Mouse (Mus musculus) embryonic facial prominence, embryonic 11.5 days (tissue): Measurements from ENCODE around the gene Dcbld2. TPM values are rescaled to one million over a fixed set of nuclear protein-coding genes. Genes with fewer than 3 reads are reported as not detected.

Source experiments
- ATAC-seq: fragments of 200-750 bp; cut with Nextera tagmentation; replicated peaks from 2 replicates; pipeline ENCODE4 v1.8.0; 2017; ENCODE audit warnings: low read depth; ENCODE audit not compliant: insufficient number of reproducible peaks, low FRiP score, low TSS enrichment
- DNase-seq: peaks from one replicate; pipeline ENCODE4 v3.0.0-alpha.2; 2015; ENCODE audit warnings: low spot score
- H3K27ac ChIP-seq: fragments of 300-500 bp; sonication (generic); replicated peaks from 2 replicates; pipeline ENCODE4 v1.5.1; 2014; ENCODE audit warnings: mild to moderate bottlenecking, low read depth, low read length, control low read depth
- H3K27me3 ChIP-seq: fragments of 300-500 bp; sonication (generic); 2 replicates; pipeline ENCODE4 v1.6.1; 2014; ENCODE audit warnings: mild to moderate bottlenecking, low read length, moderate library complexity, mixed read lengths; ENCODE audit not compliant: control insufficient read depth, insufficient read depth
- H3K36me3 ChIP-seq: fragments of 300-500 bp; sonication (generic); replicated peaks from 2 replicates; pipeline ENCODE4 v1.6.1; 2014; ENCODE audit warnings: low read depth, mild to moderate bottlenecking, low read length, moderate library complexity, mixed read lengths; ENCODE audit not compliant: control insufficient read depth, insufficient read depth
- H3K4me1 ChIP-seq: fragments of 300-500 bp; sonication (generic); 2 replicates; pipeline ENCODE4 v1.6.1; 2014; ENCODE audit warnings: low read length, mixed read lengths; ENCODE audit not compliant: control insufficient read depth, insufficient read depth
- H3K4me2 ChIP-seq: fragments of 300-500 bp; sonication (generic); 2 replicates; pipeline ENCODE4 v1.6.1; 2014; ENCODE audit warnings: low read depth, mild to moderate bottlenecking, control low read depth, low read length, moderate library complexity
- H3K4me3 ChIP-seq: fragments of 300-500 bp; sonication (generic); 2 replicates; pipeline ENCODE4 v1.5.1; 2014; ENCODE audit warnings: low read depth, low read length, control low read depth
- H3K9ac ChIP-seq: fragments of 300-500 bp; sonication (generic); replicated peaks from 2 replicates; pipeline ENCODE4 v1.6.1; 2014; ENCODE audit warnings: mild to moderate bottlenecking, control low read depth, low read length
- H3K9me3 ChIP-seq: fragments of 300-500 bp; sonication (generic); replicated peaks from 2 replicates; pipeline ENCODE4 v1.6.1; 2016; ENCODE audit warnings: mild to moderate bottlenecking, low read length, inconsistent platforms, mixed read lengths; ENCODE audit not compliant: control insufficient read depth
- WGBS: fragments of 180-500 bp; shearing (Covaris S2); extraction: QIAGEN DNeasy Blood & Tissue Kit; methylation state at CpG from one replicate; pipeline ENCODE4 v1.1.7; 2014; 5-methylcytosine and 5-hydroxymethylcytosine counted together
- polyA plus RNA-seq: library from polyadenylated mRNA; unstranded; fragments of >200 nt; fragmentation: Nextera tagmentation; extraction: Ambion mirVana; gene quantifications from 2 replicates; pipeline ENCODE4 v1.2.1, GENCODE M21; 2014

Gene Dcbld2
- 10.1 and 15.3 TPM in 2 replicates for polyA plus RNA-seq

GRCm38 (mm10) chr16:58408062-58408486 lies at the start of gene Dcbld2:
TSS of gene Dcbld2 (plus strand) at chr16:58408443.
- Histone ChIP-seq H3K27me3 (no peaks in the 10 kb centered on the region), H3K4me2 (peak within 1 kb of the TSS; percentile 49), H3K36me3 (no peaks in the 10 kb centered on the region), H3K27ac (peak within 1 kb of the TSS; percentile 59; the same call in 1 of the 2 replicates), H3K4me1 (no peaks in the 10 kb centered on the region), H3K4me3 (peak within 1 kb of the TSS; percentile 87), H3K9ac (peak within 1 kb of the TSS; percentile 91), H3K9me3 (no peaks in the 10 kb centered on the region)
- ATAC-seq (peak; percentile 100), DNase-seq (peak; percentile 97)
- under 1% methylated on average over 24 of the region's 32 CpGs for WGBS

GRCm38 (mm10) chr16:58377170-58377569 lies 31.1 kb upstream of the Dcbld2 start:
- WGBS, result 54% methylated on average over 1 of the region's 1 CpGs
- Histone ChIP-seq H3K36me3 (no peaks in the 10 kb centered on the region), H3K27ac (no peak overlapping the region), H3K4me1 (no peaks in the 10 kb centered on the region), H3K27me3 (no peaks in the 10 kb centered on the region), H3K4me3 (no peak overlapping the region), H3K4me2 (no peak overlapping the region), H3K9ac (no peak overlapping the region), H3K9me3 (no peaks in the 10 kb centered on the region)
- no peak for DNase-seq
- no peak for ATAC-seq

- no peaks in the 10 kb centered on the region for H3K9me3 ChIP-seq
- H3K4me3 ChIP-seq, result no peak overlapping the region
- no peaks in the 10 kb centered on the region for H3K36me3 ChIP-seq
- no peak overlapping the region for H3K9ac ChIP-seq
- no peak overlapping the region for H3K4me2 ChIP-seq
- no peak overlapping the region for H3K27ac ChIP-seq
- DNase-seq (no peak), ATAC-seq (no peak)
- no peaks in the 10 kb centered on the region for H3K4me1 ChIP-seq
- 64% methylated on average over 13 of the region's 13 CpGs for WGBS
- H3K27me3 ChIP-seq, result no peaks in the 10 kb centered on the region
Measured at GRCm38 (mm10) chr16:58377756-58378503, 30.3 kb upstream of the Dcbld2 start.

- no peak for ATAC-seq
- H3K4me2 ChIP-seq, result no peak overlapping the region
- H3K27me3 ChIP-seq, result no peaks in the 10 kb centered on the region
Measured at GRCm38 (mm10) chr16:58386241-58386757, 21.9 kb upstream of the Dcbld2 start.

GRCm38 (mm10) chr16:58389143-58389755 lies 19.0 kb upstream of the Dcbld2 start:
- 29% methylated on average over 7 of the region's 7 CpGs for WGBS
- DNase-seq (peak; percentile 12), ATAC-seq (no peak)

More at GRCm38 (mm10) chr16:58386241-58386757, 21.9 kb upstream of the Dcbld2 start:
- WGBS, result 87% methylated on average over 4 of the region's 4 CpGs
- DNase-seq, result no peak
- H3K27ac ChIP-seq, result no peak overlapping the region
- no peaks in the 10 kb centered on the region for H3K9me3 ChIP-seq
- H3K4me3 ChIP-seq, result no peak overlapping the region
- no peaks in the 10 kb centered on the region for H3K4me1 ChIP-seq
- H3K36me3 ChIP-seq, result no peaks in the 10 kb centered on the region
- H3K9ac ChIP-seq, result no peak overlapping the region

GRCm38 (mm10) chr16:58393036-58393435 lies 15.2 kb upstream of the Dcbld2 start:
- H3K4me2 ChIP-seq, result no peak overlapping the region
- H3K27me3 ChIP-seq, result no peaks in the 10 kb centered on the region
- no peak overlapping the region for H3K4me3 ChIP-seq
- DNase-seq (no peak), ATAC-seq (no peak)
- H3K4me1 ChIP-seq, result no peaks in the 10 kb centered on the region
- H3K9ac ChIP-seq, result no peak overlapping the region
- H3K36me3 ChIP-seq, result no peaks in the 10 kb centered on the region
- 88% methylated on average over 3 of the region's 3 CpGs for WGBS
- H3K9me3 ChIP-seq, result no peaks in the 10 kb centered on the region
- no peak overlapping the region for H3K27ac ChIP-seq

More at GRCm38 (mm10) chr16:58389143-58389755, 19.0 kb upstream of the Dcbld2 start:
- Histone ChIP-seq H3K27ac (no peak overlapping the region), H3K9ac (no peak overlapping the region), H3K4me2 (no peak overlapping the region), H3K4me1 (no peaks in the 10 kb centered on the region), H3K9me3 (no peaks in the 10 kb centered on the region), H3K27me3 (no peaks in the 10 kb centered on the region), H3K36me3 (no peaks in the 10 kb centered on the region), H3K4me3 (no peak overlapping the region)

- H3K36me3 ChIP-seq, result no peaks in the 10 kb centered on the region
- no peaks in the 10 kb centered on the region for H3K4me1 ChIP-seq
- H3K4me2 ChIP-seq, result no peak overlapping the region
- DNase-seq (no peak), ATAC-seq (no peak)
- WGBS, result 79% methylated on average over 5 of the region's 5 CpGs
- H3K9ac ChIP-seq, result no peak overlapping the region
- H3K9me3 ChIP-seq, result no peaks in the 10 kb centered on the region
- H3K27me3 ChIP-seq, result no peaks in the 10 kb centered on the region
- no peak overlapping the region for H3K4me3 ChIP-seq
- H3K27ac ChIP-seq, result no peak overlapping the region
Measured at GRCm38 (mm10) chr16:58394156-58394555, 14.1 kb upstream of the Dcbld2 start.

GRCm38 (mm10) chr16:58398604-58399003 lies 9.6 kb upstream of the Dcbld2 start:
- Histone ChIP-seq H3K27me3 (no peaks in the 10 kb centered on the region), H3K9ac (no peak overlapping the region), H3K4me2 (no peak overlapping the region), H3K9me3 (no peaks in the 10 kb centered on the region), H3K4me3 (no peak overlapping the region), H3K36me3 (no peaks in the 10 kb centered on the region), H3K27ac (no peak overlapping the region), H3K4me1 (no peaks in the 10 kb centered on the region)
- WGBS, result 83% methylated on average over 3 of the region's 3 CpGs
- ATAC-seq, result no peak
- DNase-seq, result no peak
